Mouse (Mus musculus) kidney, adult 8-10 months (tissue): Measurements from ENCODE around the gene Mnt.
"Not testable (repeated sequence)": the region's sequence is repeated elsewhere in the genome, so short reads cannot be mapped to it uniquely, and the experiment has no call there.

ENCODE experiments used
- DNase-seq, 2 experiments: peaks; one replicate each; pipeline ENCODE4 v3.0.0; 2022

Mnt gene

DNA sequence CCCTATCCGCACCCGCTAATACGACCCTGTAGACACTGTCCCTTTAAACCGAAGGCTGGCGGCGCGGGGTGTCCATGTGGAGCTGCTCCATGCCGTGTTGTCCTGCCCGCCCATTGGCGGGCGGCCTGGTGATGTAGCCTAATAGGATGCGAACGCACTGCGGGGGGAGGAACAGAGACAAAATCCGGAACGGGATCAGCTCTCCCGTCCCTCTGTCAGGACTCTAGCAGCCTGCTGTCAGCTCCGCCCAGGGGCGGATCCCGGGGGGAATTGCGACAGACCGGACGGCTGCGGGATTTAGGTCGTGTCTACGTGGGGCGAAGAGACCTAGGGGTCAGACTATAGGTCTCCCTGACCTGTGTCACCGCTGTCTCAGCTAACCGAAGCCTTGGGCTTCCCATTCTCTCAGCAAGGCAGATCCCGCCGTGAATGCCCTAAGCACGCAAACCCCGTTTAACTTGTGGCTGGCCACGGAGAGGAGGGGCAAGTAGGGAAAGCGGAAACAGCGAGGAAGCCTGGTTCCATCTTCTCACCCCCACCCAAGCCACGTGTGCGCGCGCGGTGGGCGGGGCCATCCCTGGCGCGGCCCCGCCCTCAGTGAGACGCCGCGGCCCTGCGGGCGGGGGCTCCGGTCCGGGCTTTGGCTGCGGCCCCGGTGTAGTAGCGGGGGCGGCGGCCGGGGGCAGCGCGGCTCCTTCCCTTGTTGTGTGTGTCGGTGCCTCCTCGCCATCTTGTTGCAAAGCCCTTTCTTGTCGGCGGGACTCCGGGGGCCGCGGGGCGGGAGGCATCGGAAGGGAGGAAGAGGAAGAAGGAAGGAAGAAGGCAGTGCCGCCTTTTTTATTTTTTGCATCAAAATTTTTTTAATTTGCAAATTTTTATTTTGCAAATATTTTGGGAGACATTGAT is at the start of gene Mnt:
Gene Mnt (plus strand): TSS at position 665 of the 906 bp plus-strand sequence.
- peak; percentile 99 to 100 for DNase-seq

DNA sequence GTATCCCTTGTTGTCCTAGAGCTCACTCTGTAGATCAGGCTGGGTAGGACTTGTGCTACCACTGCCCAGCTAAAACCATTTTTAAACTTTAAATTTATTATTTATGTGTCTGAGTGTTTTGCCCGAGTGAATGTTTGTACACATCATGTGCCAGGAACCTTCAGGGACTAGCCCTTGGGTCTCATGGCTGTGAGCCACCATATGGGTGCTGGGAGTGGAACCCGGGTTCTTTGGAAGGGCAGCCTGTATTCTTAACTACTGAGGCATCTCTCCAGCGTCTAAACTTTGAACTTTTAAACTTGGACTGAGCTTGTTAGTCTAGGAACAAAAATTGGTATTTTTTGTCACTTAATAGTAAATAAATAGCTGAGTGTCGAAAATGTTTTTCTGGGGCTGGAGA is 37.8 kb upstream of the Mnt start:
- DNase-seq: peak in 1 of 2 experiments; percentile 12

DNA sequence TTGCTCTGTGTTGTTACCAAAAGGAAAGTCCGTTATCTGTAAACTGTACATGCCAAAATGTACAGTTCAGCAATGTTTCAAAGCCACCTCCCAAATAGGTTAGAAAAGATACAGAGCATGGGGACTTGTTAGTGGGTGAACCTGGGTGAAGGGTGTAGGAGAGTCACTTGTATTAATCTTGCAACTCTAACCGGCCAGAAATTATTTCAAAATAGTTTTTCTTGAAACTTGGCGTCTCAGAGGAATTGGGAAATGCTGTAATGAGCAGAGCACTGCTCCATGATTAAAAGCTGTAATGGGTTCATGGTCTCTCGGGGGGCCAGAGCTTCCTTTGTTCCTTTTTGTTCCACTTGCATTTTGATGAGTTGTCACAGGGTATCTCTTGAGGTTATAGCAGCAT is 30.1 kb upstream of the Mnt start:
- no peak for DNase-seq

DNA sequence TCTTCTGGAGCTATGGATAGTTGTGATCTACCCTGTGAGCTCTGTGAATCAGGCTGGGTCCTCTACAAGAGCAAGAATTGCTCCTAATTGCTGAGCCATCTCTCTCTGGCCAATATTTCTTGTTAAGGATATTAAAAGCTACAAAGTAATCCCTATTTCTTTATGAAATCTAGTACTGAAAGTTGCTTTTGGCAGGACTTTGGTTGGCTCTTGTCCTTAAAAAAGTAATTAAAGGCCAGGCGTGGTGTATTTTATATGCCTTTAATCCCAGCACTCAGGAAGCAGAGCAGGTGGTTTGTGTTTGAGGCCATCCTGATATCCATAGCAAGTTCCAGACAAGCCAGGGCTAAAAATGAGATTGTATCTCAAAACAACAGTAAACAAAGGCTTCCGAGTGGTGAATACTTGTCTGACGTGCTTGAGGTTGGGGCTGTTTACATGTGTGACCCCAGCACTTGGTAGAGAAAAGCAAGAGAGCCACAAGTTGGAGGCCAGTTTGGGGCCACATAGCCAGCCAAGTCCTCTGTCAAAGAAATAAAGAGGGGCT is 26.6 kb upstream of the Mnt start:
- no peak for DNase-seq

DNA sequence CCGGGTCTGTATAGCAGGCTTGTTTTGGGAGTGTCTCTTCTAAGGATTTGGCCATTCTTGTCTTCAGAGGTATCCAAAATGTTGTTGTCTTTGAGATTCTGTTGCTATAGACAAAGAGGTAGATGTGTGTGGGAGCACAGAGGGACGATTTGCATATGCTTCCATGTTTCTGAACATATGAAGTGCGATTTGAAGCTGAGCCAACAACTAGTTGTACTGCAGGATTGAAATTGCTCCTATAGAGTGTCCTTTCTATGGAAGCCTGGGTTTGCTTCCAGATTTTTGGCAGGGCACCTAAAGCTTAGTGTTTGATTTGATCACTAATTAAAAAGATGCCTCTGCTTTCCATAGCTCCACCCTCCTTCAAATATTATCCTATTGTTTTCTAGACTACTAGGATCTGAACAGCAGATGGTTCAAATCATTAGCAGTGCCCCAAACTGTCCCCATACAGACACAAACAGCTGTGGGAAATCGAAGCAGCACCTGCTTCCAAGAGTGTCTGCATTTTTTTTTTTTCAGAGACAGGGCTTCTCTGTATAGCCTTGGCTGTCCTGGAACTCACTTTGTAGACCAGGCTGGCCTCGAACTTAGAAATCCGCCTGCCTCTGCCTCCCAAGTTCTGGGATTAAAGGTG is 23.4 kb upstream of the Mnt start:
- DNase-seq: no peak

DNA sequence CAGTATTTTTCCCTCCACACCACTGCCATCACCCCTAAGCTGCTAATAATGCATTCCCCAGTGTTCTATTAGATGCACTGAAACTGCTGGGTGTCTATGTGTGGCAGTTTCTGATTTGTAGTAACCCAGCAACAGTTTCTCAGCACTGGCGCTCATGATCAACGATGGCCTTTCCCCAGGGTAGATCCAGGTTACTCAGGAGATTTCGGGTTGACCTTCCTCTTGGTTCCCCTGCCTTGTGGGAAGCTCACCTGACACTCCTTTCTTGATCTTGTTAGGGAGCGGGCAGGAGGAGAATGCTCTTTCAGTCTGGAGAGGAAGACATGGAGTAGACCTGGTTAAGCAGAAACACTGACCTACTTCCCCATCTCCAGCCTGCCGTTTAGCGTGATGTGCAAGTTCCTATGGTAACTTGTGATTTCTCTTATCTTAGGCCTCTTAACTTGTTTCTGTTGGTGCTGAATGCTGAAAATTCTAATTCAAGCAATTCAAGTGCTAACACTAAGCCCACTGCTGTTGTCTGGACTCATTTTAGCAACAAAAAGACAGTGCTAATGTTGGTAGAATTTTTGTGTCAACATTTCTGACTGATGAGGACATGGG is 22.4 kb upstream of the Mnt start:
- no peak for DNase-seq

- no peak for DNase-seq
Measured at GRCm38 (mm10) chr11:74810134-74810533, 20.6 kb upstream of the Mnt start.

DNA sequence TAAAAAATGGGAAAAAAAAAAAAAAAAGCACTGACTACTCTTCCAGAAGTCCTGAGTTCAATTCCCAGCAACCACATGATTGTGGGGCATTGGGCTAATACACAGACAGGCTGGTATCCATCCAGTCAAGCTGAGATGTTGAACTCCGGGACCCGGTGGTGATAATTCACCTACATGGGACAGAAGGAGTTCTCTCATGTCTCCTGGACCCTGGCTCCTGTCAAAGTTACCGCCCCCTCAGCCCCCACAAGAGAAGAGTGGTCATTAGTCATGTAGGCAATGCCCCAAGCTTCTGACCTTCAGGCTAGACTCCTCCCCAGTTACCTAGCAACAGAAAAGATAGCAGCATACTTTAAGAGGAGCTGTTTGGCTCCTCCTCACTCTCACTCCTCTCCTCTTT is 19.7 kb upstream of the Mnt start:
- DNase-seq: not testable (repeated sequence)

DNA sequence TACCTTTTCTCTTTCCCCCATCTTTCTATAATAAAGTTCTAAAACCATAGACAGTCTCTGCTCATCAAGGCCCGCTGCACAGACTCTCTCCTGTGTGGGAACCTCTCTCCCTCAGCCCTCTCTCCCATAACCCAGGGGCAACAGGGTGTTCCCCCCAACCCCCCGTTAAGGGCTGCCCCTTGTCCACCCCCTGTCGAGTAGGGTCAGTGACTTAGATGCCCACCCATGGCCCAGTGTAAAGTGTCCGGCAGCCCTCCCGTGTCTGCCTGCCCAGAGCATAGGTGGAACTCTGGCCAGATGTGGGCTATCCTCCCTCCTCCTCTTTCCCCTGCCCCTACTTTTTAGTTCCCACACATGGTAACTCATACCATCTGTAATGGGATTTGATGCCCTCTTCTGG is 19.2 kb upstream of the Mnt start:
- DNase-seq: no peak

GRCm38 (mm10) chr11:74815795-74816194 is 14.9 kb upstream of the Mnt start:
- no peak for DNase-seq

DNA sequence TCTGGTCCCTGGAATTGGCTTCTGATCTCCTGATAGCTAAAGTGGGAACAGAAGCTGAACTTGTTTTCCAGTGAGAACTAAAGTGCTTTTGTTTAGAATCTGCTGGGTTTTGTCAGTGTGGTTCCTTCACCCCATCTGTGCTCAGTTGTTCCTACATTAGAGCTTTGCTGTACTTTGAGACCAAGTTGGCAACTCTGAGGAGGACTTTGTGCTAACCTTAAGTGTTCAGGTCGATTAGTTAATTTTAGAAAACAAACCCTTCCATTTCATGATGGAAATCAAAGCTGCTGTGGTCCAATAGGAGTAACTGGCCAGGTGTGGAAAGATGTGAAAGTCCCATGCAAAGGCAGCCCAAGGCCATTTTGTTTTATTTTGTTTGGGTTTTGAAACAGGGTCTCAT is 9.8 kb upstream of the Mnt start:
- peak; percentile 29 to 43 for DNase-seq

GRCm38 (mm10) chr11:74821463-74821862 is 9.3 kb upstream of the Mnt start:
- DNase-seq: peak; percentile 42 to 58

- peak; percentile 83 to 89 for DNase-seq
Measured at GRCm38 (mm10) chr11:74822746-74823440, 7.8 kb upstream of the Mnt start.

DNA sequence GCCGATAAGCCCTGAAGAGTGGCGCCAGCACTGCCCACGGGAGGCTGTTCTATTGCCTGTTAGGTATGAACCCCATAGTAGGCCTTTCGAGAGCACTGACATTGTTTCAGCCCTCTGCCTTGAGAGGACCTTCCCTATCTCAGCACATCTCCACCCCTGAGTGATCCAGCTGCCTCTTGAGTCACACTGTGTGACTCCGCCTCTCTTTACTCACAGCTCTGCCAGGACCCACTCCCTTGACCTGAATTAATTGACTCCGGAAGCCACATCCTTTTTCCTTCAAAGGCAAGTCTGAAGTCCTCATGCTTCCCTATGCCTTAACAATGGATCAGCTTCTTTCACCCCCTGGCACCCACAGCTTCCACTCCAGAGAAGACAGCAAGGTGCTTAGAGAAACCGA is 4.6 kb upstream of the Mnt start:
- peak; percentile 40 to 68 for DNase-seq

DNA sequence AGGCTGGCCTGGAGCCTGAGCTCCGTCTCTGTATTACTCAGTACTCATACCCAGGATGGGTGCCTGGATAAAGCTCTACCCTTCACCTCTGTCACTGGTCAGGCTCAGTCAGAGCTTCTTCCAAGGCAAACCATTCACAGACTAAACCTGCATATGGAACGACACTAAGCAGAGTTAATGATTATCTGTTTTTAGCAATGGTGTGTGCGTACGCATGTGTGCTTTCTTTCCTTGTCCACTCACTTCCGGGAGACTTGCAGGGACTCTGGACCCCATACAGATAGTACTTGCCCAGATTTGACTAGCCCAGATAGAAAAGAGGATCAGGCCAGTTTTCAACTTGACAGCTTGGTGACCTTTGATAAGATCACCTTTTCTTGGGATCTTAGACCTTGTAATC is 4.0 kb upstream of the Mnt start:
- DNase-seq: peak; percentile 38 to 73

GRCm38 (mm10) chr11:74827791-74828403 is 2.8 kb upstream of the Mnt start:
- no peak for DNase-seq

- DNase-seq: no peak
Measured at GRCm38 (mm10) chr11:74828404-74828931, 2.3 kb upstream of the Mnt start.

DNA sequence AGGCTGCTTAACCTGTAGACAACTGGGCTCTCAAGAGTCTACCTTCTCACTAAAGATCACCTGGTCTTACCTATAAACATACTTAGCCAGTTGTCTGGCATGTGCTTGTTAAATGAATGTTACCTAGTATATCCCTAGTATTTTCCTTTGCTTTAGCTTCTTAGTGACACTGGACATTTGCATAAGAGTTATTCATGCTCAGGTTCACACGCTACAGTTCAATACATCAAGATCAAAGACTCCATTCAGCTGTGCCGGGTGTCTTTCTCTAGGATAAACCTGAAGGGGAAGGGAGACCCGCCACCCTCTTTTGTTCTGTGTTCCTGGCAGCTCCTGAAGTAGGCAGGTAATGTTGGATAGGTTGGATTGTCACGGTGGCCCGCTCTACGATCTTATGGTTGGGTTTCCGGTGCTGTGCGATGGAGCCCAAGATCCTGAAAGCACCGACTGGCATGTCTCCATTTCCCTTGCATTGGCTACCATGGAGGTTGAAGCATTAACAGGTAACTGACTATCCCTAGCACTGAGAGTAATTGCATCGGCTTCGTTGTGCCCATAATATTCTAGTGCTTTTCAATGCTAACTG is 1.7 kb upstream of the Mnt start:
- DNase-seq: no peak

GRCm38 (mm10) chr11:74829812-74830211 is 908 bp upstream of the Mnt start:
- DNase-seq: peak; percentile 85 to 87

DNA sequence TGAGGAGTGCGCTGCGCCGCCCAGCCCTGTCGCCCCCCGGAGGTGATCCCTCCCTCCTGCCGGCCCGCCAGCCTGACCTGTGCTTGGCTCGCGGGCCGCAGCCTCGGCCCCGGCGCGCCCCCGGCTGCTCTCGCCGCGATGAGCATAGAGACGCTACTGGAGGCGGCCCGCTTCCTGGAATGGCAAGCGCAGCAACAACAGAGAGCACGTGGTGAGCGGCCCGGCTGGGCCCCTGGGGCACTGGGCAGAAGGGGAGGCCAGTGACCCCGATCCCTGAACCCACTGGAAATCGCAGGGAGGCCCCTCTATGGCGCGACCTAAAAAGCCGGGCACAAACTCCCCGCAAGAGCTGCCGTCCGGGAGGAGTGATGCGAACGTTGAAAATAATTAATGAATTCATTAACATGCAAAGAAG is 478 bp downstream of the Mnt start:
- peak in 1 of 2 experiments; percentile 65 for DNase-seq

- DNase-seq: peak; percentile 99 to 100
Measured at GRCm38 (mm10) chr11:74831606-74832451, 1.1 kb downstream of the Mnt start.
